Mouse (Mus musculus) lung, embryonic 16.5 days (tissue): Measurements from ENCODE around the gene Fry. TPM values are rescaled to one million over a fixed set of nuclear protein-coding genes. Genes with fewer than 3 reads are reported as not detected.
A peak's percentile ranks its signal among the peaks of the same experiment; 100 is the strongest.

Source experiments
- ATAC-seq: fragments of 200-750 bp; cut with Nextera tagmentation; 2 replicates; pipeline ENCODE4 v1.8.0; 2017; ENCODE audit warnings: low read depth, mild to moderate bottlenecking, moderate library complexity
- H3K27ac ChIP-seq: fragments of 300-500 bp; sonication (generic); 2 replicates; pipeline ENCODE4 v1.5.1; 2014; ENCODE audit warnings: mild to moderate bottlenecking, control low read depth, low read length
- H3K27me3 ChIP-seq: fragments of 300-500 bp; sonication (generic); 2 replicates; pipeline ENCODE4 v1.6.1; 2014; ENCODE audit warnings: low read depth, low read length, mixed read lengths; ENCODE audit not compliant: control insufficient read depth, insufficient read depth
- H3K36me3 ChIP-seq: fragments of 300-500 bp; sonication (generic); 2 replicates; pipeline ENCODE4 v1.6.1; 2014; ENCODE audit warnings: low read length; ENCODE audit not compliant: control insufficient read depth, insufficient read depth
- H3K4me1 ChIP-seq: fragments of 300-500 bp; sonication (generic); replicated peaks from 2 replicates; pipeline ENCODE4 v1.6.1; 2014; ENCODE audit warnings: low read length, mixed read lengths; ENCODE audit not compliant: control insufficient read depth, insufficient read depth
- H3K4me2 ChIP-seq: fragments of 300-500 bp; sonication (generic); 2 replicates; pipeline ENCODE4 v1.6.1; 2014; ENCODE audit warnings: low read depth, low read length, control low read depth
- H3K4me3 ChIP-seq: fragments of 300-500 bp; sonication (generic); 2 replicates; pipeline ENCODE4 v1.5.1; 2014; ENCODE audit warnings: mild to moderate bottlenecking, low read length, control low read depth
- H3K9ac ChIP-seq: fragments of 300-500 bp; sonication (generic); 2 replicates; pipeline ENCODE4 v1.6.1; 2014; ENCODE audit warnings: low read length, control low read depth
- H3K9me3 ChIP-seq: fragments of 300-500 bp; sonication (generic); 2 replicates; pipeline ENCODE4 v1.6.1; 2016; ENCODE audit warnings: low read length; ENCODE audit not compliant: control insufficient read depth
- WGBS: fragments of 180-500 bp; shearing (Covaris S2); extraction: QIAGEN DNeasy Blood & Tissue Kit; methylation state at CpG from one replicate; pipeline ENCODE4 v1.1.7; 2014; 5-methylcytosine and 5-hydroxymethylcytosine counted together
- polyA plus RNA-seq: library from polyadenylated mRNA; unstranded; fragments of >200 nt; fragmentation: Nextera tagmentation; extraction: Ambion mirVana; gene quantifications from 2 replicates; pipeline ENCODE4 v1.2.1, GENCODE M21; 2015

Fry gene
- polyA plus RNA-seq, 1 experiment from 2014 or later: 8.9 TPM

DNA sequence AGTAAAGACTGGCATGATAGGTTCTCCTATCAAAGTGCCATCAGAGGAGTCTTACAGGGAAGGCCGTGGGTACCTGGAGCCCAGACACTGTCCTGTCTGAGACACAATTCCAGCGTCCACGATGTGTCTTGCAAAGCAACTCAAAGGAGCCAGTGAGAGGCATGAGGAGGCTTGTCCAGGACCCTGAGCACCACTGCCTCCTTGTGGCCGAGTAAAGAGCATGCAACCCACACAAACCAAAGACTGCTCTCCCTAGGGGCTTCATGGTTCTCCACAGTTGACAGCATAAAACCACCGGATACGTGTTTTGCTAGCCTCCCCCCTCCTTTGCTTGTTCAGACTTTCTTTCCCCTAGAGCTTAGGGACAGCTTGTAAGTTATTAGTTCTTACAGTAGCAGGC is 39.2 kb downstream of the Fry start:
- Histone ChIP-seq H3K9me3 (no peaks in the 10 kb centered on the region), H3K27me3 (no peaks in the 10 kb centered on the region), H3K4me1 (peaks cover 1% of the 10 kb centered on the region; the same call in 1 of the 2 replicates), H3K4me2 (no peak overlapping the region), H3K27ac (no peak overlapping the region), H3K9ac (no peak overlapping the region), H3K36me3 (no peaks in the 10 kb centered on the region), H3K4me3 (no peak overlapping the region)
- WGBS: 38% methylated on average over 6 of the region's 6 CpGs
- no peak for ATAC-seq

DNA sequence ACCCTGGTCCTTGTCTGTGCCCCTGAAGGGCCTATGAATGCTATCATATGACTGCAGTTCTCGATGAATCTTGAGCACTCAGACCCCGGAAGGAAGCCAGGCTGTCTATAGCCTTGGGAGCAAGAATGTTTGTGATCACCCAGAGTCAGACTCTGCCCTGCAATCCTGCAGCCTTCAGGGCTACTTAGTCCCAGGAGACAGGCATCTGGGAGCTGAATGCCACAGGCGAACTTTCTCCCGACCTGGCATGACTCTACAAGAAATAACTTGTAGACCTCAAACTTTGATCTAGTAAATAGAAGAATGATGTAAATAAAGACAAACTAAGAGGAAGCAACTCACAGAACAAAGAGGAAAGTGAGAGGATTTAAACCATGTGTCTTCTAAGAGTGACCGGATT is 40.7 kb downstream of the Fry start:
- Histone ChIP-seq H3K4me2 (no peak overlapping the region), H3K9me3 (no peaks in the 10 kb centered on the region), H3K4me1 (no peaks in the 10 kb centered on the region), H3K36me3 (no peaks in the 10 kb centered on the region), H3K4me3 (no peak overlapping the region), H3K27me3 (no peaks in the 10 kb centered on the region), H3K27ac (no peak overlapping the region), H3K9ac (no peak overlapping the region)
- WGBS: 60% methylated on average over 5 of the region's 5 CpGs
- no peak for ATAC-seq

DNA sequence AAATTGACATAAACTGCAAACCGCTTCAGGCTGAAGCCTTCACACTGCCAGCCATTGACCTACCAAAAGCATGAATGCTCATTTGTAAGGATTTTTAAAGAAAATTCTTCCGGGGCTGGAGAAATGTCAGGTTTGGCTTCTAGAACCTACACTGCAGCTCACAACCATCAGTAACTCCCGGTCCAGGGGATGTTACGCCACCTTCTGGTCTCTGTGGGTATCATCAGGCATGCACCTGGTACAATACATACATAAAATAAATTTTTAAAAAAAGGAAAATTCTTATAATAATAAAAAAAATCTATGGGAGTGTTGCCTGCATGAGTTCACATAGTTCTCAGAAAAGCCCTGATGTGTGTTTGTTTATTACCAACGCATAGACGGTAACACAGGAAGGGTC is 42.7 kb downstream of the Fry start:
- Histone ChIP-seq H3K4me3 (no peak overlapping the region), H3K9me3 (no peaks in the 10 kb centered on the region)
- no peak for ATAC-seq

DNA sequence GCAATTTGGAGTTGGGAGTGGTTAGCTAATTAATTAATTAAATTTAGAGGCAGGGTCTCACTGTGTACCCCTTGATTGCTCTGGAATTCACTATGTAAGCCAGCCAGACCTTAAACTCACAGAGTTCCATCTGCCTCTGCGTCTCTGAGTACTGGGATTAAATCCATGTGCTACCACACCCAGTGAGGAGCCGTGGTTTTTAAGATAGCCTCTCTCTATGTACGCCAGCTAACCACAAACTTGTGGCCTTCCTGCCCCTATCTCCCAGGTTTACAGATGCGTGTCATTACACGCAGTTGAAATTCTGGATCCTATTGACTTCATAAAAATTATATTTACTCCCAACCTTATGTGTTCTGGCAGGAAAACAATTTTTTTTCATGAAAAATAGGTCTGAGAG is 43.5 kb downstream of the Fry start:
- WGBS: 66% methylated on average over 5 of the region's 5 CpGs
- no peaks in the 10 kb centered on the region for H3K9me3 ChIP-seq

More for the DNA sequence above, 42.7 kb downstream of the Fry start:
- WGBS: 77% methylated on average over 6 of the region's 6 CpGs
- no peak overlapping the region for H3K9ac ChIP-seq
- no peaks in the 10 kb centered on the region for H3K36me3 ChIP-seq
- no peaks in the 10 kb centered on the region for H3K4me1 ChIP-seq
- H3K4me2 ChIP-seq: no peak overlapping the region
- H3K27ac ChIP-seq: no peak overlapping the region
- H3K27me3 ChIP-seq: no peaks in the 10 kb centered on the region

DNA sequence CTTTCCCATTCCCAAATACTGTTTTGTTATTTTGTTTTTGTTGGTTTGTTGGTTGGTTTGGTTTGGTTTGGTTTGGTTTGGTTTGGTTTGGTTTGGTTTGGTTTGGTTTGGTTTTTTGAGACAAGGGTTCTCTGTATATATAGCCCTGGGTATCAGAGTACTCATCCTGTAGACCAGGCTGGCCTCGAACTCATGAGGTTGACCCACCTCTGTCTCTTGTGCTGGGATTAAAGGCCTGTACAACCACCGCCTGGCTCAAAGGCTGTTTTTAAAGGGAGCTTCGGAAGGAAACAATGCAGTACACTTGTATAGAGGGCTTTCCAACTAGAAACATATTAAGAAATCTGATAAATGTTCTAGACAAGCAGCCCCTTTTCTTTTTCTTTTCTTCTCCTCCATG is 46.2 kb downstream of the Fry start:
- Histone ChIP-seq H3K4me3 (no peak overlapping the region), H3K36me3 (no peaks in the 10 kb centered on the region), H3K27me3 (no peaks in the 10 kb centered on the region), H3K9me3 (no peaks in the 10 kb centered on the region), H3K4me1 (no peaks in the 10 kb centered on the region), H3K27ac (no peak overlapping the region), H3K9ac (no peak overlapping the region), H3K4me2 (no peak overlapping the region)
- 85% methylated on average over 3 of the region's 3 CpGs for WGBS
- ATAC-seq: no peak

More for the DNA sequence above, 43.5 kb downstream of the Fry start:
- Histone ChIP-seq H3K9ac (no peak overlapping the region), H3K36me3 (no peaks in the 10 kb centered on the region), H3K4me3 (no peak overlapping the region), H3K27me3 (no peaks in the 10 kb centered on the region), H3K4me1 (no peaks in the 10 kb centered on the region), H3K4me2 (no peak overlapping the region), H3K27ac (no peak overlapping the region)
- ATAC-seq: no peak

DNA sequence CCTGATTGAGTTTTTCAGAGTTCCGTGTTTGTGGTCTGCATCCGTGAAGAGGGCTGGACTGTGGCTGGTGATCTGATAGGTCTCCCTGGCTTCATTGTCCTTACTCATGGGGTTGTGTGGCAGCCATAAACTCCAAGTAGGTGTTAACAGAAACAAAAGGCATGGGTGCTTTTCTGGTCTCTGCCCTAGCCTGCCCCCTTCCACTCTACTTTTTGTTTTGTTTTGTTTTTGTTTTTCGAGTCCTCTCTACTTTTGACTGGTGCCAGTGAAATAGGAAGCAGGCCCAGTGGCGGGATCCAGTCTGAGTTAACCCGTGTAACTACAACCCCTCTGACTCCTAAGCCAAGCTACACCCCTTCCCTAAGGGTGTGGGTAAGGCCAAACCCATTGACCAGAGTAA is 48.4 kb downstream of the Fry start:
- Histone ChIP-seq H3K4me2 (no peak overlapping the region), H3K4me3 (no peak overlapping the region), H3K27ac (no peak overlapping the region), H3K27me3 (no peaks in the 10 kb centered on the region), H3K9ac (no peak overlapping the region), H3K4me1 (no peaks in the 10 kb centered on the region), H3K9me3 (no peaks in the 10 kb centered on the region), H3K36me3 (no peaks in the 10 kb centered on the region)
- 70% methylated on average over 5 of the region's 5 CpGs for WGBS
- ATAC-seq: no peak

DNA sequence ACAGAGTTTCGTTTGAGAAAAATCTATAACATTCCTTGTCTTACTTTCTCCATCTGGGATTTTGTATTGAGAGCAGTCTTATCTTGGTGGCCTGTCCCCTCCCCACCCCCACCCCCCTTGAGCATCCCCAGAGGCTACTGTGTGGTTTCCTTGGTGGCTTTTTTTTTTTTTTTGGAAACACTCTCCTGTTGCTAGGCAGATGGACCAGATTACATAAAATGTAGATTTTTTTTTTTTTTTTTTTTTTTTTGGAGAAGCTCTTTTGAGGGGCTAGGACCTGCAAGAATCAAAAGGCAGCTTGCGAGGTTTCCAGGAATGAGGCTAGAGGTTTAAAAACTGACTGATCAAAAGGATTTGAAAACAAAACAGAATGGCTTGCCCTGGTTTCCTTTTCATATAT is 48.8 kb downstream of the Fry start:
- H3K4me1 ChIP-seq: no peaks in the 10 kb centered on the region
- no peaks in the 10 kb centered on the region for H3K36me3 ChIP-seq
- H3K4me3 ChIP-seq: no peak overlapping the region
- H3K4me2 ChIP-seq: no peak overlapping the region
- no peak overlapping the region for H3K27ac ChIP-seq
- H3K9ac ChIP-seq: no peak overlapping the region
- no peaks in the 10 kb centered on the region for H3K27me3 ChIP-seq
- no peak for ATAC-seq
- WGBS: 33% methylated on average over 2 of the region's 2 CpGs
- no peaks in the 10 kb centered on the region for H3K9me3 ChIP-seq

DNA sequence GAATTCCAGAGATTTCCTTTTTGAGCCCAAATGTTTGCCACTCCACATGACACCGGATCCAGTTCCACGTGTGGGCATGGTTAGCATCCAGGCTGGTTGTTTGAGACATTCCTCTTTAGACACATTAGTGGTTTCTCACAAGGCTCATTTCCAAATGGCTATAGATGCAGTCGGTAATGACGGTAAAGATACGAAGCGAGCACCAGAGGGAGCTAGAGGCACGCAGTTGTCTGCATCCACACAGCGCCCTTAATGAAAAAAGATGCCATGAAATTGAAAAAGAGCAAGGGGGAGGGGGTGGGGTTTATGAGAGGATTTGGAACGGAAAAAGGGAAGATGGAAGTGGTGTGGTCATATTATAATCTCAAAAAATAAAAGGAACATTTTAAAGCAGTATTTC is 50.3 kb downstream of the Fry start:
- Histone ChIP-seq H3K4me3 (no peak overlapping the region), H3K4me2 (no peak overlapping the region), H3K9ac (no peak overlapping the region), H3K27me3 (no peaks in the 10 kb centered on the region), H3K4me1 (no peaks in the 10 kb centered on the region), H3K9me3 (no peaks in the 10 kb centered on the region), H3K36me3 (no peaks in the 10 kb centered on the region), H3K27ac (no peak overlapping the region)
- WGBS: 3% methylated on average over 9 of the region's 9 CpGs
- peak; percentile 75; the same call in 1 of the 2 replicates for ATAC-seq

DNA sequence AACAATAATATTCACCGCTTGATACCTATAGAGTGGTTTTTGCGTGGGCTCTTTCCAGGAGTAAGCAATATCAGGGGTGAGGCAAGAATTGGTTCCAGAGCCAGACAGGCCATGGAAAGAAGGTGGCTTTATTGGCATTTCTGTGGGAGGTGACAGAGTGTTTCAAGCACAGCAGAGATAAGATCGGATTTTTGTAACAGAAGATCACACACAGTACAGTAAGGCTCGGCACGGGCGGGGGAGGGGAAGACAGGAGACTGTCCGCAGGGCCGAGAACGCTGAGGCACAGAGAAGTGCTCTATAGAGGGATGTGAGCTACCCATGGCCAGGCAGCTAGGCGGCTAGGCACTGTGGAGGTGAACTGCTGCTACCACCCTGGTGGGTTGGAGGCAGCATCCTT is 53.1 kb downstream of the Fry start:
- ATAC-seq: no peak
- Histone ChIP-seq H3K36me3 (no peaks in the 10 kb centered on the region), H3K4me1 (no peaks in the 10 kb centered on the region), H3K9me3 (peaks cover 2% of the 10 kb centered on the region), H3K4me3 (no peak overlapping the region), H3K27me3 (no peaks in the 10 kb centered on the region), H3K9ac (no peak overlapping the region), H3K4me2 (no peak overlapping the region), H3K27ac (no peak overlapping the region)
- whole genome bisulfite sequencing: 34% methylated on average over 10 of the region's 10 CpGs

DNA sequence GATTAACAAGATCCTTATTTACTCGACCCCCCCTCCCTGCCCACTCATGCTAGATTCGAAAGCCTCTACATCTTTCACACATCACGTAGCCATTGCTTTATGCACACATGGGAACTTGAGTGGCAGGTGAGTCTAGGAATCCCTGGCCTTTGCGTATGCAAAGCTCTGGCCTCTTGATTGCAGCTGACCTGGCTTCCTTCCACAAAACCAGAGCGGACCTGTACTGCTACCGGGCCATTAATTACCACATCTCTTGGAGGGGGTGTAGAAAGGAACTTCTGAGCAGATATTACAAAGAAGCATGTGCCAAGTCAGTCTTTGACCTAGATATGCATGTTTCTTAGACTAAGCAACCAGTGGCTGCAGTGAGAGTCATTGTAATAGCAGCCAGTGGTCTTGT is 55.4 kb downstream of the Fry start:
- Histone ChIP-seq H3K9ac (no peak overlapping the region), H3K27ac (no peak overlapping the region), H3K9me3 (peaks cover 2% of the 10 kb centered on the region), H3K4me2 (no peak overlapping the region), H3K36me3 (no peaks in the 10 kb centered on the region), H3K27me3 (no peaks in the 10 kb centered on the region), H3K4me3 (no peak overlapping the region), H3K4me1 (no peaks in the 10 kb centered on the region)
- no peak for ATAC-seq
- 57% methylated on average over 6 of the region's 6 CpGs for WGBS
